Mouse (Mus musculus) embryo, embryonic 10.5 days (tissue): ENCODE results near the gene Gpr162.
"Not testable (repeated sequence)": the region's sequence is repeated elsewhere in the genome, so short reads cannot be mapped to it uniquely, and the experiment has no call there.

Experiments used
- DNase-seq: peaks from one replicate; pipeline ENCODE4 v3.0.0-alpha.2; 2015; ENCODE audit warnings: low spot score

The Gpr162 gene

DNA sequence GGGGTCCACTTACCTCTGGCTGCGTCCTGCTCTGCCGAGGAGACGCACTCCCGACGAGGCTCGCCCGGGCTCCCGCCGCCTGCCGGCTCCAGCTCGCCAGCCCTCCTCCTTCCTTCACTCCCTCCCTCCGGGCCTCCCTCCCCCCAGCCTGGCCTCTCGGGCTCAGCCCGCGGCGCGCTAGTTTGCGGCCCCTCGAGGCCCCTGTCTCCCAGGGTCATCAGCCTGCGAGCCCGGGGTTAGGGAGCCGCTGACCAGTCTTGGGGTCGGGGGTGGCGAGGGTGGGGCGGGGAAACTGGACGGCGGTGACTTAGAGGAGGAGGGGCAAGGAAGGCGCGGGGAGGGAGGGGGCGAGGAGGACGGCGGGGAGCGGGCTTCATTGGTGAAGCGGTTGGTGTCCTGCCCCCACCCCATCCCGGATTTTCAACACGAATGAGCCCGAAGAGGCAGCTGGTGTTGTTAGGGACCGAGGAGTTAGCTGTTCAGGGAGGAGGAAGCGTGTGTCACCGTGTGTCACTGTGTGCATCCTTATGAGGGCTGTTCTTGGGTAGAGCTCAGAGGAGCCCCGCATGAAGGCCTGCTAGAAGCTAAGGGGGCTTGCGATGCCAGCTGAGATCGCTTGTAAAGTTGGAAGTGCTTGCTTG, at the start of gene Gpr162:
Gene Gpr162 (minus strand): TSS at position 326 of the 641 bp plus-strand sequence.
- peak; percentile 79 for DNase-seq

DNA sequence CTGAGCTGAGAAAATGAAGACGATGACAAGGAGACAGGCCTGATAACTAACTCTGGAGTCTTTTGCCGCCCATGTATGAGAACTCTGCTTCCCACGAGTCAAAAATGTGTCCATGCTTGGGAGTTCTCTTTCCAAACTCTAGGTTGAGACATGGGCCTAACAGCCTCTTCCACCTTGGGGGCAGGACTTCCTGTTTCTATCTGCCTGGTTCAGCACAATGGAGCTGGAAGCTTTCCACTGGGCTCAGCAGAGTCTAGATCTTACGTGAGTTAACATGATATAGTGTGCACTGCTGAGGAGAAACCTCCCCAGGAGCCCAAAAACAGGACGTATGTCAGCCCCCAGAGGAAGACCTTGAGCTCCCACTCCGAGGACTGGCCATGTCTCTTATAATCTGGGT, 49.4 kb upstream of the Gpr162 start:
- no peak for DNase-seq

DNA sequence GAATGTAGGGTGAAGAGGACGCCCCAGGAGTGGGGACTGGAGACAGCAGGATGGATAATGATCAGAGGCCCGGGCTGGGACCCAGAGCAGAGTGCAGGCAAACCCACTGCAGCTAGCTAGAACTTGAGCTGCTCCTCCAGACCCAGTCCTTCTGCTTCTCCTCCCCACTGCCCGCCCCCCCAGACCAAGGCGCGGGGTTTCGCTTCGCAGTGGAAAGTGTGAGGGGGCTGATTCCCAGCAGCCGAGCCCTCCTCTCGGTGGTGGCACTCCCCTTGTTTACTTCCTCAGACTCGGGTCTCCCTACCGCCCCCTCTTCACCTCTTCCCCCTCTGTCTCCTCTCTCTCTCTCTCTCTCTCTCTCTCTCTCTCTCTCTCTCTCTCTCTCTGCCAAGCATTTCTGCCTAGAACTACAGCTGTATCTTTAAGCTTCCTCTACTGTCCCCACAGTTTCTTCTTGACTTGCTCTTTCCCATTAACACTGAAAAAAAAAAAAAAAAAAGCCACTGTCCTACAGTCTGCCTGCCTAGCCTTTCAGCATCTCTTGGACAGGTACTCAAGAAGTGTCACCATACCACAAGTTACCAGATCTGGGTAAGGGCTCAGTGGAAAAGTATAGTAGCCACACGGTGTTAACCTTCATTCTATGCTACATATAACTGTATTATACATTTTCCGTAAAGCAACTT, 47.9 kb upstream of the Gpr162 start, which contains the start of gene Lag3:
Gene Lag3 (minus strand): TSS at position 173 of the 686 bp plus-strand sequence.
- DNase-seq = no peak

DNA sequence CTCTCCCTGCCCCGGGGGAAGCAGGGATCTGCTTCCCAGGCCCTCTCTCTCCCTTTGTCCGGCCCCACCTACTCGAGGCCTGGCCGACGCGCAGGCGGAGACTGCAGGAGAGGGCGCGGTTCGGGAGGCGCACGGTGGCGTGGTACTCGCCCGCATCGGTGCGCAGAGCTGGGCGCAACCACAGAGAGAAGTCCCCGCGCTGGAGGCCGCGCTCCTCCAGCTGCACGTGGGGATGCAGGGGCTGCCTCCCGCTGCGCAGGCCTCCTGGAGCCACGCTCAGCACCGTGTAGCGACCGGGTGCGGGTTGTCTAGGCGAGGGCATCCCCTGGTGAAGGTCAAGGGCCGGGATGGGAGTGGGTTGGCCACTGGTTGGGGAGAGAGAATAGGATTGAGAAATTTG, 46.2 kb upstream of the Gpr162 start:
- no peak for DNase-seq

DNA sequence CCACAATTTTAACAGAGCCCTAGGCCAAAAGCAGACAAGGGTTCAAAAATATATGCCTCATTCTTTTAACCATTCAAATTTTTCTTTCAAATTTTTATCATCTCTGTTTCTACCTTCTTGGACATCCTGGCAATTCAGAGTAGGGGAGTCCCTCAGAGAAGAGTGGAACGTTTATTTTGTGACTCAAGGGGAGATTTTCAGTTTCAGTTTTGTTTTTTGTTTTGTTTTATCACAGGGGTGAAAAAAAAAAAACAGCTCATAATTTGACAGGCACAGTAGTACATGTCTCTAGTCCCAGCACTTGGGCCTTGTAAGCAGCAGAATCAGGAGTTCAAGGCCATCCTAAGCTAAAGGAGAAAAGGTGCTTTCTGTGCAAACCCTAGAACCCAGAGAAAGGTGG, 44.0 kb upstream of the Gpr162 start:
- DNase-seq = no peak

DNA sequence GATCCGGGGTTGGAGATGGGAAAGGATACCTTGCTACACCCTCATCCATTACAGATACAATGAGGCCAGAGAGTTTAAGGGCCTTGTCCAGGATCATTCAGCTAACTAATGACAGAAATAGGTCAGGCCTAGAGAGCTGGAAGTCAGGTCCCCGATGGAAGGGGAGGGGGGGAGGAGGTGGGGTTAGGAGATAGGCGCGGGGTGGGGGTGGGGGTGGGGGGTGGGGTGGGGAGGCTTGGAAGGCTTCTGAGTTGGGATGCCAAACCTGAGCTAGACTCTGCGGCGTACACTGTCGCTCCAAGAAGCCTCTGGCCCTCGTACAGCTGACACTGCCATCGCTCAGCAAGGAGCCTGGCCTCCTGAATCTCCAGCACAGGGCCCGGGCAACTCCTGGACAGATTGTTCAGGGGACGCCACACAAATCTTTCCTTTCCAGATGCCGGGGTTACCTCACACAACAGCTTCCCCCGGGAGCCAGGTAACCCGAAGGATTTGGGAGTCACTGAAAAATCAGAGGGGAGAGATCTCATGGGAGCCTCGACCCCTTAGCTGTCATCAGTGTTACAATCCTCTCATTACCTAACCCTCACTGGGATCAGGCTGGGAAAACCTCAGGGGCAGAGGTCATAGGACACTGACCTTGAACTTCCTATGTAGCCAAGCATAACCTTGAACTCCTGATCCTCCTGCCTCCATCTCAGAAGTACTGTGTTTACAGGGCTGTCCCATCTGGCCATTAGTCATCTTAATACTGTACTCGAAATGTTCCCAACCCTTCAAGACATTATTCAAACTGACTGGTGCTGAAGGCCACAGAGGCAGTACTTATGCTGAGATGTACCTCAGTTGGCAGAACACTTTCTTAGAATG, 41.4 kb upstream of the Gpr162 start:
- peak; percentile 32 for DNase-seq

DNA sequence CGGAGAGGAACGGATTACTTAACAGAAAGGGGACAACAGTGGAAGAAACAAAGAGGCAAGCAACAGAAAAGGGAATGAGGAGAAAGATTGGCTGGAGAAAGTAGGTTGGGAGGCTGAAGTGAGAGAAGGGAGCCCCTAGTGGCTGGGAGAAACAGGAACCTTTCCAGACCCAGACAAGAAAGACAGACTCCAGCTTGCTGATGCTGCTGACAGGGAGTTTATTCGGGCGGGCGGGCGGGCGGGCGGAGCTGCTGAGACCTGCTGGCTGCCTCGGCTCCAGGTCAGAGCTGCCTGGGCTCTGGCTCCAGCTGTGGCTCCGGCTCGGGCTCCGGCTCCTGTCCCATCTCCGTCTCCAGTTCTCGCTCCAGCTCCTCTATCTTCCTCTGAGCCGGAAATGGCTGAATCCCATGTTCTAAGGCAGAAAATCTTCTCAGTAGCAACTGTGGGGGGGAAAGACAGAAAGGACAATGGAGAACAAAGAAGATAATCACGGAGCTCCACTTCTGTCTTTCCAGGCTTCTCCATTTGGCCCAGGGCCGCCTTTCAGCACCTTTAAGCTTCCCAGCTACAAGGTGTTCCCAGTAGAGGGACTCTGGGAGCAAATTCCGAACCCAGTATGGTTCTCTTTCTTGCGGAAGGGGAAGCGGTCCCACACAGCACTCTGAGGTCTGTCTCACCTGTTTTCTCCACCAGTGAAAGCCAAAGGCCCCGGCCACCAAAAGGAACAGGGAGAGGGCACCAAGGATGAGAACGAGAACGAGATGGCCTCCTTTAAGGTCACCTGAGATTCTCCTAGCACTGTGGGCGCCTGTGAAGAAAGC, 40.6 kb upstream of the Gpr162 start:
- peak; percentile 90 for DNase-seq

DNA sequence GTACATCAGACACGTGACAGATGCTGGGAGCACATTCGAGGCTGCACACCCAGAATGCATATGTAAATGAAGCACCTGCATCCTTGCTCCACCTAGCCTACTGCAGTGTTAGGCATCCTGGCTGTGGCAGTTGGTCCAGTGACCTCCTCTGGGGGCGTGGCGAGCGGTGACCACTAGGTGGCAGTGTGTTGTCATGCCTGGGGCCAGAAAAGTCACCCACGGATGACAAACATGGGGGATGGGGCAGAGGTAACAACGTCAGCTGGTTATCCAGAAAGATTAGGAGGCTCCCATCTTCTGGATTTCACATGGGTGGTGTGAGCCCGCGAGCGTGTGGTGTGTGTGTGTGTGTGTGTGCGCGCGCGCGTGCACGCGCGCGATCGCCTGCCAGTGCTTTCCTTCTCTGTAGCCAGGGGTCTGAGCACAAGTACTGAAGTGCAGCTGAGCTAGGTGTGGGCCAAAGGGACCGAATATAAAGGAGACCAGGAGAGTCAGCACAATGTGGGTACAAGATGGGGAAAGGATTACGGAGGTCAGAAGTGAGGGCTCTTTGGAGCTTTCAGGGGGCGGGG, 39.9 kb upstream of the Gpr162 start:
- DNase-seq = peak; percentile 97

DNA sequence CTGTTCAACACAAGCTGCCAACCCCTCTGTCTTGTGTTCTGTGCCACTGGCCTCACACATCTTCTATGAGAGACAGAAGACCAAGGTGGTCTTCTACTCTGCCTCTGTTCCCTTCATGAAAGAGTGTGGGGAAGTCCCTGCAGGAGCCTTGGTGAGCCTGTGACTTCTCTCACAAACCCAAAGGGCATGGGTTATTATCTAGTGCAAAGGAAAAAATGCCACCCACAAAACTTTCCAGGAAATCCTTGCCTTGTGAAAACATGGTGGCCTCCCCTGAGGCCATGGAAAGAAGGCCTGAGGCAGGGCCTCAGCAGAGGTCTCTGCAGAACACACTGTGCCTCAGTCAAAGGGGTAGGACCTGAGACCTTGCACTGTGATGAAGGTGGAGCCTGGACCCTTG, 38.1 kb upstream of the Gpr162 start:
- no peak for DNase-seq

DNA sequence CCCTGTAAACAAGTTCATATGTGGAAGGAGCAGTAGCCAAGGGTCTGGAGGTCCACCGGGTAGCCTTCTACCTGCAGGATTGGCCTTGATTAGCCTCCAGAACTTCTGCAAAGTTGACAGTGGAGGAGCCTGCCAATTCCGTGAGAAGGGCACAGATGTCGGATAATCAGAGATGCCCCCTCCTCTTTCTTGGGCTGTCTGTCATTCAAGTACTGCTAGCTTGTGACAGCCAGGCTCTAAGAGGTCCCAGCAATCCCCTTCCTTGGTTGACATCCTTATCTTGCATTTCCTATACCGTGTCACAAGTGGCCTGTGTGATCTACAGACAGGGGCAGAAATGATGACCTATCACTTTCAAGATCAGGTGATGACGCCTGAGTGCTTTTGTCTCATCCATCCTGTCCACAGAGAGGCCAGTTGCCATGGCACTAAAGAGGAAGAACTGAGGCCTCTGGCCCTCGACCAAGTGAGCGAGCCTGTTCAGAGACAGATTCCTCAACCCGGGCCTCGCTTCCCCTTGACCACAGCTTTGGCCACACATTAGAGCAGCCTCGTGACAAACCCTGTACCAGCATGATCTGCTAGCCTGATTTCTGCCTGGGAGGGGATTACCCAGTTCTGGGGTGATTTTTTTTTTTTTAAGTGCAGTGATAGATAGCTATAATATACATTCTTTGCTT, 37.2 kb upstream of the Gpr162 start:
- DNase-seq = no peak

DNA sequence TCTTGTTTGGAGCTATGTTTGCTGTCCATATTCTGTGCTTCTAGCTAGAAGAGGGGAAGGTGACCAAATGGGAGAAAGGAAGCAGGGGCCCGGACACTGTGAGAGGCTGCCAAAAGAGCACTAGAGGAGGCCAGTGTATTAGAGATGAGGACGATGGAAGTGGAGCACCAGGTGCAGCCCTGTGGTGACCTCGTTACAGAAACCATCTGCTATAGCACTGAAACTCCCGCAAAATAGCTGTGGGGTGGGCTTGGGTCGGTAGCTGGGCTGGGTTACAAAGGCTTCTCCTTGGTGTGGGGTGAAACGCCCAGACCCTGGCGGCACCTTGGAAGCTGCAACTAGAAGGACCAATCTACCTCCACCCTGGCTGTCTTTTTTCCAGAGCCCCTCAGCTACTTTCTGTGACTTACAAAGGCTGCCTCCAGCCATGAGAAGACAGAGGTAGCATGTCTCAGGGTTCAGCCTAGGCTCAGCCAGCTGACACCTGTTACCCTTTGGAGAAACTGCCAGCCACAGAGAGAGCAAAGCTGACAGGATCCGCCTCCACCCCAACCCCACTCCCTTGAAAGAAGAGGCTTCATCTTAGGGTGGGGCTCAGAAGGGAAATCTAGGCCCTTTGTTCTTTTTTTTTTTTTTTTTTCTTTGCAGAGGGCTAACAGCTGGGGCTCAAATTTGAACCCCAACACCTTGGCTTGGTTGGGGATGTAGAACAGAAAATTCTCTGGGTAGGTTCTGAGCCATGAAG, 36.4 kb upstream of the Gpr162 start:
- DNase-seq = no peak

DNA sequence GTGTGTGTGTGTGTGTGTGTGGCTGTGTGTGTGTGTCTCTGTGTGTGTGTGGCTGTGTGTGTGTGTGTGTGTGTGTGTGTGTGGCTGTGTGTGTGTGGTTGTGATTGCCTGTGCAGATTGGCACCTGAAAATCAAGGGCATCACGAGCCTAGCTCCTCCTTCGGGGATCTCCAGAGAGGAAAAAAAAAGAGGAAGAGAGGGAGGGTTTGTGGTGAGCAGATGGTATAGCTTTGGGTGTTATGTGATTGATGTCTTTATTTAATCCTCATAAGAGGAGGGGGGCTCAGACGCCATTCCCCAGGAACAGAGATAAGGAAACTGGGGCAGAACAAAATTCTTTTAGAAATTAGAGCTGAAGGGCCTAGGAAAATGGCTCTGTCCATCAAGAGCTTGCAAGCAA, 34.6 kb upstream of the Gpr162 start:
- DNase-seq = no peak

DNA sequence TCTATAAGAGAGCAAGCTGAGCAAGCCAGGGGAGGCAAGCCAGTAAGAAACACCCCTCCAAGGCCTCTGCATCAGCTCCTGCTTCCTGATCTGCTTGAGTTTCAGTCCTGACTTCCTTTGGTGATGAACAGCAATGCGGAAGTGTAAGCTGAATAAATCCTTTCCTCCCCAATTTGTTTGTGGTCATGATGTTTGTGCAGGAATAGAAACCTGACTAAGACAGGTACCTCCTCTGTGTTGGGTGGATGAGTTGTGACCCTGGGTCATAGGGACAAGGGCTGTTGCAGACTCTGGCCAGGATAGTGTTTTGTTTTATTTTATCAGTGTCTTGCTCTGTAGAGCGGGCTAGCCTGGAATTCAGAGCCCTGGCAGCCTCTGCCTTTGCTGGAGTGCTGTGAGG, 30.3 kb upstream of the Gpr162 start:
- not testable (repeated sequence) for DNase-seq

DNA sequence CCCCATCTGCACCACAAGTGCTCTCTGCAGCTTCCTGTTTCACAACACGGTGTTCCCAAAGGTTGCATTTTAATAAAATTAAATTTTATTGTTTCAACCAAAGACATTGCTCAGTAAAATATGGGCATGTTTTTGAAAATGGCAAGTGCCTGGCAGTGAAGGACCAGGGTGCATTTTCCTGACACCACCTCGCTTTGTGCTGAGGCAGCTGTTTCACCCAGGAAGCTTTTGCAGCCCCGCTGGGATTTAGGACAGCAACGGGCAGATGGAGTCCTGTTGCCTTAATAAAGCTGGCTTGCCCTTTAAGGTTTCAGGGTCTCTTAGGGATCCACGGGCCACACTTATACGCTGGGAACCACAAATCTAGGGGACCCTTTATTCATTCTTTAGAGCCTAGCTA, 27.2 kb upstream of the Gpr162 start:
- no peak for DNase-seq

DNA sequence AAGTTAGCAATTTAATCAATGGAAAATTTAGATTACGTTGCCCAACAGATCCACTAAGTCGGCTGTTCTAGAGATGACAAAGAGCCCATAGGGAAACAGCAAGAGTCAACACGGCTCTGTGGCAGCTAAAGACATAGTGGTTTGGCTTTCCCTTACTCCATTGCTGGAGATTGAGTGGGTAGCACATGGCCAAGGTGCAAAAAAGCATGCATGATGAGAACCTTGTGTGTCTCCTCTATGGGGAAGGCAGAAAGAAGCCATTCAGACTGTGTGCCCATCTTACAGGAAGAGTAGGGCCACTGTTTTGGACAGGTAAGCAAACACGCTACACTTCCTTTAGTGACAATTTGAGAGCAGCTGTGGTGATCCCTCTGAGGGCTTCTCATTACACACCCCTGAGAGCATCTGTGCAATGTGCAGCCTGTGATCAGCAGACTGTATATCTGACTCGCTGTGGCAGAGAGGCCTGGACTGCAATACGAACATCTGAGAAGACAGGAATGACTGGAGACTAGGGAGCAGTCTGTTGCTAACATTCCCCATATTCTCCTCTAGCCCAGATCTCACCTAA, 24.9 kb upstream of the Gpr162 start:
- no peak for DNase-seq

DNA sequence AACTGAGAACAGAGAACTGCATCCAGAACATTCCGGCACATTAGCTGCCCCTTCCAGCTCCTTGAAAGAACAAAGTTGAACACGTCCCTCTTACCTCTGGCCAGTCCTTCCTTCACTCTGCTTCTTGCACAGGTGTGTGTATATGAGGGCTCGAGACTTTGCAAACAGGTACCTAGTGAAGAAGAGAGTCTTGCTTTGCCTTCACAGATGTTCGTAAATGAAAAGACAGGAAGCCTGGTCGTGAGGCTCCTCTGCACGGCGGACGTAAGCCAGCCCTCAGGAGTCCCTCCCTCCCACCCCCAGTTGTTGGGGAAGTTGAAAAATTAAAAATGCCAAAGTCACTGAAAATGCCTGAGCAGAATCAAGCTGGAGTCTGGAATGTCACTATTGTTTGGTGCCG, 24.2 kb upstream of the Gpr162 start, which contains the start of gene Cd4:
Gene Cd4 (minus strand): TSS at position 236 of the 400 bp plus-strand sequence.
- DNase-seq = no peak

DNA sequence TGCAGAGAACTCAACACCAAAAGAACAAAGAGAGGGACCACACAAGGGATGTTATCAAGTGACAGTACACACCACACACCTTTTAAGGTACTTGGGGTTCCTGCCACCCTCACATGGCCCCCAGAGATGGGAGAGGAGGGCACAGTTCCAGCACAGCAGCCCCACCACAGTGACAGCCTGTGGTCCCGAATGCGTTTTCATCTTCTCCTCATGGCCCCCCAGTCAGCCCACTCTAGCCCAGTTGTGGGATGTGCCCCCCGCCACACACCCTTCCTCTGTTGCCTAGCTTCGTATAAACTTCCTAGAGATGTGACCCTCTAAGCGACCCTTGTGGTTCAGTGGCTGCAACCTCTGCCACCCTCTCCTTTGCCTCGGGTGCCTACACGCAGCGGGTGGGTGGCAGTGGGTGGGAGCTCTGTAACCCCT, 22.2 kb upstream of the Gpr162 start:
- DNase-seq = no peak

DNA sequence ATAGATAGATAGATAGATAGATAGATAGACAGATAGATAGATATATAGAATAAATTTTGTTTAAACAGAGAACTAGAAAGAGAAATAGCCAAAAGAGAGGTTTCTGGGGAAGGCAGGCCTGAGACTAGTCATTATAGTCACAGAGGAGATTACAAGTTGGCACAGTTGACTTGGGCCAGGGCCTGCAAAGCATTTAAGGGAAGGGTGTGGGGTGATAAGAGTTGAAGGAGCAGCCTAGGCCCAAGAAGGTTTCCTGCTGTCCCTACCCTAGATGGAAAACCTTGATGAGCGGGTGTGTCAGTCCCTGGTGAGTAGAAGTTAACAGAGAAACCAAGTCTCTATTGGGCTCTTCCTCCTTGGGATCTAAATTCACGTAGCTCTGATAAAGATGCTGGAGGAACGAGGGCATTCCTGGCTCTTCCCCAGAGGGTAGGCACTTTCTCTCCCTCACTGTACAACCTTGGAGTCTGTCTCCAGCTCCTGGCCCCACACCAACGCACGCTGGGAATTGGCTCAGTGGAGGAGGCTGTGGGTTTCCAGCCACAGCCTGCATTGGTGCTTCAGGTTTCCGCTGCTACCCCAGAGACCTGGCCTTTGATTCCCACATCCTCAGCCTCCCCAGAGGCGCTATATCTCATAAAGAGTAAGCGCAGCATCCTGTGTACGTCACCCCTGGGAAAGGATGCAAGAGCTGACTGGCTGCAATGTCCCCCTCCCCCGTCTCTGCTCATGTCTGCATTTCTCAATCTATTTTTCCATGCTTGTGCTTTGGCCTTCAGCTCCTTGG, 21.1 kb upstream of the Gpr162 start:
- no peak for DNase-seq

DNA sequence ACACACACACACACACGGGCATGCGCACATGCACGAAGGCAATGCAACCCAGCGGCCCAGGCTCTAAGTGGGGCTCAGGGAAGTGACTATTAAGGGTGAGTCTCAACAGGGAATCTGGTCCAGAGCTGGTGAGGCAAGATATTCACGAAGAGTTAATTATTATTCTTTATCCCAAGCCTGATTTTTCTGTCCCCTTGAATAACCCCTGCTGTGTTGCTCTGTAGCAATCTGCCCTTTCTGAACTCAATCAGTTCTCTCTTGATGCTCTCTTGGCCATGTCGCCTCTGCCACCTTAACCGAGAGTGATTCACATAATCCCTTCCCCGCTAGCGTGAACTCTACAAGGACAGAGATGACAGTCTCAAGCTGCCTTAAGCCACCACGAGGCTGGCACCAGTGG, 19.6 kb upstream of the Gpr162 start:
- DNase-seq = no peak
